Mouse (Mus musculus) thymus, adult 2 months (tissue): ENCODE data around the gene Vmn1r18.
"Not testable (repeated sequence)": the region's sequence is repeated elsewhere in the genome, so short reads cannot be mapped to it uniquely, and the experiment has no call there.

ENCODE experiments used
- CTCF ChIP-seq: fragments of 200-500 bp; IDR thresholded peaks from 2 replicates; pipeline ENCODE4 v1.5.1; 2012; ENCODE audit warnings: mild to moderate bottlenecking, control low read depth, low read length, moderate library complexity, borderline replicate concordance; ENCODE audit not compliant: control insufficient read depth, poor library complexity, insufficient read depth; ENCODE audit errors: extremely low read depth
- POLR2A ChIP-seq: fragments of 200-500 bp; IDR thresholded peaks from 2 replicates; pipeline ENCODE4 v1.6.1; 2012; ENCODE audit warnings: mild to moderate bottlenecking, low read length, control low read depth, moderate library complexity; ENCODE audit not compliant: control insufficient read depth, poor library complexity, insufficient read depth; ENCODE audit errors: extremely low read depth

GRCm38 (mm10) chr6:57365866-57366265 lies 29.7 kb downstream of the Vmn1r18 start:
- TF ChIP-seq CTCF, POLR2A: not testable (repeated sequence)
